Mouse (Mus musculus) hindbrain, embryonic 10.5 days (tissue): Measurements from ENCODE around the gene Lrmp. TPM values are rescaled to one million over a fixed set of nuclear protein-coding genes. Genes with fewer than 3 reads are reported as not detected.

Experiments
- DNase-seq: peaks from one replicate; pipeline ENCODE4 v3.0.0-alpha.2; 2017; ENCODE audit warnings: low spot score
- H3K27ac ChIP-seq: fragments of 300-500 bp; sonication (generic); 2 replicates; pipeline ENCODE4 v1.5.1; 2016; ENCODE audit warnings: mild to moderate bottlenecking, moderate library complexity
- H3K27me3 ChIP-seq: fragments of 300-500 bp; sonication (generic); 2 replicates; pipeline ENCODE4 v1.6.1; 2016; ENCODE audit warnings: mild to moderate bottlenecking; ENCODE audit not compliant: poor library complexity, insufficient read depth, severe bottlenecking
- H3K36me3 ChIP-seq: fragments of 300-500 bp; sonication (generic); 2 replicates; pipeline ENCODE4 v1.6.1; 2016; ENCODE audit warnings: mild to moderate bottlenecking, moderate library complexity
- H3K4me1 ChIP-seq: fragments of 300-500 bp; sonication (generic); replicated peaks from 2 replicates; pipeline ENCODE4 v1.6.1; 2016; ENCODE audit warnings: mild to moderate bottlenecking
- H3K4me3 ChIP-seq: fragments of 300-500 bp; sonication (generic); 2 replicates; pipeline ENCODE4 v1.5.1; 2016; ENCODE audit warnings: mild to moderate bottlenecking, moderate library complexity
- H3K9me3 ChIP-seq: fragments of 300-500 bp; sonication (generic); 2 replicates; pipeline ENCODE4 v1.6.1; 2016; ENCODE audit warnings: mild to moderate bottlenecking, moderate library complexity
- WGBS: fragments of 180-500 bp; shearing (Covaris S2); methylation state at CpG from one replicate; pipeline ENCODE4 v1.1.7; 2016; 5-methylcytosine and 5-hydroxymethylcytosine counted together
- polyA plus RNA-seq: library from polyadenylated mRNA; unstranded; fragments of >200 nt; fragmentation: Nextera tagmentation; extraction: Ambion mirVana; gene quantifications from 2 replicates; pipeline ENCODE4 v1.2.1, GENCODE M21; 2016

Lrmp gene
- polyA plus RNA-seq, 1 experiment from 2014 or later: 1.8 TPM

- Histone ChIP-seq H3K27me3 (no peaks in the 10 kb centered on the region), H3K36me3 (no peaks in the 10 kb centered on the region), H3K4me3 (no peak overlapping the region), H3K4me1 (no peaks in the 10 kb centered on the region), H3K27ac (no peak overlapping the region), H3K9me3 (0 out of 2 replicates have a peak, but pooled peaks cover 6% of the 10 kb centered on the region)
- WGBS: 75% methylated on average over 5 of the region's 5 CpGs
- no peak for DNase-seq
Observed at GRCm38 (mm10) chr6:145160581-145160980, 45.1 kb downstream of the Lrmp start.

GRCm38 (mm10) chr6:145171892-145172606, 56.6 kb downstream of the Lrmp start:
- Histone ChIP-seq H3K27me3 (peaks cover 49% of the 10 kb centered on the region), H3K4me1 (peaks cover 50% of the 10 kb centered on the region), H3K36me3 (no peaks in the 10 kb centered on the region), H3K27ac (no peak overlapping the region), H3K4me3 (no peak overlapping the region), H3K9me3 (no peaks in the 10 kb centered on the region)
- DNase-seq: no peak
- WGBS: 80% methylated on average over 14 of the region's 14 CpGs

- Histone ChIP-seq H3K36me3 (no peaks in the 10 kb centered on the region), H3K27me3 (peaks cover 57% of the 10 kb centered on the region), H3K4me3 (peak overlapping the region; percentile 35), H3K4me1 (peaks cover 55% of the 10 kb centered on the region), H3K27ac (peak overlapping the region; percentile 80), H3K9me3 (no peaks in the 10 kb centered on the region)
- peak; percentile 75 for DNase-seq
- 1% methylated on average over 11 of the region's 11 CpGs for WGBS
Observed at GRCm38 (mm10) chr6:145173781-145174191, 58.3 kb downstream of the Lrmp start.

GRCm38 (mm10) chr6:145175571-145175981, 60.1 kb downstream of the Lrmp start:
- DNase-seq: no peak
- H3K9me3 ChIP-seq: no peaks in the 10 kb centered on the region
- H3K27me3 ChIP-seq: peaks cover 57% of the 10 kb centered on the region
- 0 out of 2 replicates have a peak overlapping the region, but pooled peaks have one; percentile 6 for H3K4me3 ChIP-seq
- H3K4me1 ChIP-seq: peaks cover 60% of the 10 kb centered on the region
- WGBS: 39% methylated on average over 9 of the region's 9 CpGs
- H3K36me3 ChIP-seq: no peaks in the 10 kb centered on the region
- no peak overlapping the region for H3K27ac ChIP-seq

GRCm38 (mm10) chr6:145176474-145176873, 61.0 kb downstream of the Lrmp start:
- Histone ChIP-seq H3K36me3 (no peaks in the 10 kb centered on the region), H3K27ac (no peak overlapping the region), H3K4me1 (peaks cover 60% of the 10 kb centered on the region), H3K9me3 (no peaks in the 10 kb centered on the region), H3K4me3 (no peak overlapping the region), H3K27me3 (peaks cover 56% of the 10 kb centered on the region)
- no peak for DNase-seq
- WGBS: 45% methylated on average over 10 of the region's 10 CpGs

GRCm38 (mm10) chr6:145179665-145180064, 64.2 kb downstream of the Lrmp start:
- H3K4me3 ChIP-seq: no peak overlapping the region
- no peaks in the 10 kb centered on the region for H3K36me3 ChIP-seq
- H3K27ac ChIP-seq: no peak overlapping the region
- no peaks in the 10 kb centered on the region for H3K9me3 ChIP-seq
- WGBS: 20% methylated on average over 6 of the region's 6 CpGs
- DNase-seq: peak; percentile 69
- H3K27me3 ChIP-seq: peaks cover 36% of the 10 kb centered on the region
- peaks cover 34% of the 10 kb centered on the region for H3K4me1 ChIP-seq

GRCm38 (mm10) chr6:145182044-145182443, 66.6 kb downstream of the Lrmp start:
- WGBS: 85% methylated on average over 8 of the region's 8 CpGs
- Histone ChIP-seq H3K9me3 (no peaks in the 10 kb centered on the region), H3K27ac (no peak overlapping the region), H3K4me3 (no peak overlapping the region), H3K4me1 (peaks cover 10% of the 10 kb centered on the region; the same call in 1 of the 2 replicates), H3K27me3 (peaks cover 12% of the 10 kb centered on the region), H3K36me3 (no peaks in the 10 kb centered on the region)
- DNase-seq: no peak

- H3K4me1 ChIP-seq: 0 out of 2 replicates have a peak, but pooled peaks cover 3% of the 10 kb centered on the region
- no peak for DNase-seq
- 79% methylated on average over 1 of the region's 1 CpGs for WGBS
Observed at GRCm38 (mm10) chr6:145186096-145186495, 70.6 kb downstream of the Lrmp start.

GRCm38 (mm10) chr6:145187093-145188088, 71.9 kb downstream of the Lrmp start:
- DNase-seq: peak; percentile 19
- 60% methylated on average over 27 of the region's 27 CpGs for WGBS
- H3K27ac ChIP-seq: 0 out of 2 replicates have a peak overlapping the region, but pooled peaks have one; percentile 35
- H3K27me3 ChIP-seq: no peaks in the 10 kb centered on the region
- no peaks in the 10 kb centered on the region for H3K36me3 ChIP-seq
- H3K4me3 ChIP-seq: peak overlapping the region; percentile 38
- H3K4me1 ChIP-seq: 0 out of 2 replicates have a peak, but pooled peaks cover 3% of the 10 kb centered on the region
- no peaks in the 10 kb centered on the region for H3K9me3 ChIP-seq

More at GRCm38 (mm10) chr6:145186096-145186495, 70.6 kb downstream of the Lrmp start:
- no peaks in the 10 kb centered on the region for H3K9me3 ChIP-seq
- no peak overlapping the region for H3K27ac ChIP-seq
- no peak overlapping the region for H3K4me3 ChIP-seq
- H3K27me3 ChIP-seq: peaks cover 4% of the 10 kb centered on the region; the same call in 1 of the 2 replicates
- no peaks in the 10 kb centered on the region for H3K36me3 ChIP-seq

- 90% methylated on average over 3 of the region's 3 CpGs for WGBS
Observed at GRCm38 (mm10) chr6:145193038-145193437, 77.6 kb downstream of the Lrmp start.

GRCm38 (mm10) chr6:145193446-145193845, 78.0 kb downstream of the Lrmp start:
- DNase-seq: no peak
- WGBS: 83% methylated on average over 11 of the region's 11 CpGs

More at GRCm38 (mm10) chr6:145193038-145193437, 77.6 kb downstream of the Lrmp start:
- Histone ChIP-seq H3K27me3 (no peaks in the 10 kb centered on the region), H3K27ac (no peak overlapping the region), H3K36me3 (no peaks in the 10 kb centered on the region), H3K9me3 (no peaks in the 10 kb centered on the region), H3K4me1 (no peaks in the 10 kb centered on the region), H3K4me3 (no peak overlapping the region)
- no peak for DNase-seq

GRCm38 (mm10) chr6:145197949-145198686, 82.7 kb downstream of the Lrmp start:
- 92% methylated on average over 8 of the region's 8 CpGs for WGBS

More at GRCm38 (mm10) chr6:145193446-145193845, 78.0 kb downstream of the Lrmp start:
- Histone ChIP-seq H3K27me3 (no peaks in the 10 kb centered on the region), H3K4me3 (no peak overlapping the region), H3K4me1 (no peaks in the 10 kb centered on the region), H3K36me3 (no peaks in the 10 kb centered on the region), H3K27ac (no peak overlapping the region), H3K9me3 (no peaks in the 10 kb centered on the region)

More at GRCm38 (mm10) chr6:145197949-145198686, 82.7 kb downstream of the Lrmp start:
- Histone ChIP-seq H3K27ac (no peak overlapping the region), H3K36me3 (no peaks in the 10 kb centered on the region), H3K4me3 (no peak overlapping the region), H3K9me3 (no peaks in the 10 kb centered on the region), H3K4me1 (no peaks in the 10 kb centered on the region), H3K27me3 (no peaks in the 10 kb centered on the region)
- no peak for DNase-seq
